Mouse (Mus musculus) liver, embryonic 14.5 days (tissue): Measurements from ENCODE around the gene Ccm2.

Source experiments
- CTCF ChIP-seq: IDR thresholded peaks from 2 replicates; pipeline ENCODE4 v1.5.1; 2016; ENCODE audit warnings: antibody characterized with exemption, low read depth, control low read depth
- EP300 ChIP-seq: IDR thresholded peaks from 2 replicates; pipeline ENCODE4 v1.6.1; 2016; ENCODE audit warnings: antibody characterized with exemption, low read depth

- TF ChIP-seq CTCF (no peak), EP300 (no peak)
Measured at GRCm38 (mm10) chr11:6527256-6528185, 19.2 kb upstream of the Ccm2 start.
